ENCODE assay signal across 26 mouse cellular contexts in the genomic region with DNA sequence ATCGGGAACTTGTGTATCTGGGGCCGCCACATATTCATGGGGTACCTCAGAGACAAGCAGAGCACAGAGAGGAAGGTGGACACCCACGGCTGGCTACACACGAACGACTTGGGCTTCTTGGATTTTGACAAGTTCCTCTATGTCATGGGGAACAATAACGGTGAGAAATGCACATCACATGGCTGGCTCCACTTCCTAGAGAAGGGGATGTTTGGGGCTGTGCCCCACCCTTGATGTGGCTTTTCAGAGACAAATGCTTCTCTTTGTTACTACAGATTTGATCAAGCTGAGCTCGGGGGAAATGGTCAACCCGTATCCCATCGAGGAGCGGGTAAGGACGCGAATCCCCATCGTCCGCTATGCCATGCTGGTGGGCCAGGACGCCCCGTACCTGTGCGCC. TPM values are rescaled to one million over a fixed set of nuclear protein-coding genes. Genes with fewer than 3 reads are reported as not detected.
DNase-seq lines count a peak whose midpoint lies in the region; TF ChIP-seq lines count a peak whose summit lies in the region.
"Had no signal": no experiment of that assay in that cellular context is flagged by ENCODE, and none has a peak within 500 bp of the region (broad histone marks: within the 10 kb centered on the region; RNA-seq: fewer than 3 reads in every experiment).

No protein-coding gene starts in this region.

- no peak overlapping the region; the same call in 1 of the 2 replicates for H3K27ac ChIP-seq in MEL (ENCODE audit: control insufficient read depth, low read depth, low read length)
- H3K27ac ChIP-seq: embryonic facial prominence, embryonic 12.5 days; gastrocnemius, adult 2 months; heart, adult 2 months; hindbrain, embryonic 13.5 days; limb, embryonic 10.5 days; neural tube, embryonic 13.5 days had no signal

- H3K36me3 ChIP-seq in MEL (ENCODE audit: control insufficient read depth in 1 of 2, insufficient read depth in 2 of 2, low read length in 2 of 2): peaks cover 0 to 6% of the 10 kb centered on the region in 2 experiments; a peak in 2 of 4 replicates

- peaks cover 4 to 17% of the 10 kb centered on the region in 2 experiments; a peak in 3 of 4 replicates for H3K4me1 ChIP-seq in MEL (ENCODE audit: control insufficient read depth in 1 of 2, insufficient read depth in 2 of 2, low read length in 2 of 2)
- H3K4me1 ChIP-seq: embryonic facial prominence, embryonic 12.5 days; hindbrain, embryonic 13.5 days; limb, embryonic 10.5 days; neural tube, embryonic 13.5 days had no signal

- no peaks in the 10 kb centered on the region for H3K27me3 ChIP-seq in MEL (ENCODE audit: control insufficient read depth in 1 of 2, insufficient read depth in 2 of 2, low read length in 2 of 2)
- H3K27me3 ChIP-seq: embryonic facial prominence, embryonic 12.5 days; hindbrain, embryonic 13.5 days; neural tube, embryonic 13.5 days; Patski had no signal

- DNase-seq in lung, postnatal 25 days (ENCODE audit: low spot score): peak; percentile 41
- DNase-seq in lung, postnatal 4 days: no peak
- DNase-seq in CD4-positive helper T cell, adult 2 months (ENCODE audit: low read depth, low spot score): peak; percentile 59
- peak; percentile 45 for DNase-seq in MEL (ENCODE audit: low read depth, low spot score)
- DNase-seq in induced T-regulatory cell, adult 2 months (ENCODE audit: low read depth): peak; percentile 33
- no peak for DNase-seq in embryo, embryonic 10 days (ENCODE audit: low spot score)
- no peak for DNase-seq in adrenal gland, postnatal 36 days
- no peak for DNase-seq in left cerebral cortex, adult 8-10 months (ENCODE audit: low spot score in 2 of 2)
- DNase-seq: forebrain, postnatal 0 days; gastrocnemius, adult 2 months; heart, adult 2 months; lung, adult 2 months; thymus, adult 2 months had no signal

- TF ChIP-seq EP300 in MEL (IDR thresholded peaks at IDR 0.05; ENCODE audit: low read depth in 1 of 2, low read length in 2 of 2): no peak

- no peaks in the 10 kb centered on the region for H3K79me2 ChIP-seq in MEL (ENCODE audit: control insufficient read depth, insufficient read depth, low read length, poor library complexity)

- H3K4me3 ChIP-seq in MEL (ENCODE audit: control insufficient read depth in 1 of 2, insufficient read depth in 1 of 2, low read depth in 2 of 2, low read length in 2 of 2): no peak overlapping the region
- H3K4me3 ChIP-seq: embryonic facial prominence, embryonic 12.5 days; gastrocnemius, adult 2 months; heart, adult 2 months; hindbrain, embryonic 13.5 days; limb, embryonic 10.5 days; megakaryocyte, embryonic 14.5 days; neural tube, embryonic 13.5 days had no signal

- H3K9ac ChIP-seq in MEL (ENCODE audit: control insufficient read depth, low read depth, low read length, poor library complexity, severe bottlenecking): no peak overlapping the region
- H3K9ac ChIP-seq: embryonic facial prominence, embryonic 12.5 days; forebrain, postnatal 0 days; hindbrain, embryonic 13.5 days; neural tube, embryonic 13.5 days had no signal

- TF ChIP-seq POLR2A in MEL (IDR thresholded peaks at IDR 0.05; ENCODE audit: control insufficient read depth in 1 of 2, insufficient read depth in 1 of 2, low read depth in 1 of 2, low read length in 2 of 2, poor library complexity in 1 of 2): no peak

- no peaks in the 10 kb centered on the region for H3K9me3 ChIP-seq in MEL (replicated peaks; ENCODE audit: insufficient read depth, low read length)
- H3K9me3 ChIP-seq: embryonic facial prominence, embryonic 12.5 days; hindbrain, embryonic 13.5 days; limb, embryonic 10.5 days; neural tube, embryonic 13.5 days had no signal

- no peak for TF ChIP-seq CTCF in MEL (IDR thresholded peaks at IDR 0.05 in 2 of 3, conservative IDR thresholded peaks at IDR 0.05 in 1 of 3; ENCODE audit: control insufficient read depth in 1 of 3, insufficient read depth in 1 of 3, low read depth in 2 of 3, low read length in 3 of 3, poor library complexity in 1 of 3, severe bottlenecking in 1 of 3)

- TF ChIP-seq RAD21 in MEL (IDR thresholded peaks at IDR 0.05; ENCODE audit: low read depth, low read length): no peak

TF ChIP-seq in MEL, 35 proteins besides CTCF, POLR2A, EP300 and RAD21:
- TF ChIP-seq ZNF384 (IDR thresholded peaks at IDR 0.05; ENCODE audit: low read depth, low read length) (no peak), USF1 (IDR thresholded peaks at IDR 0.05; ENCODE audit: low read depth, low read length) (0 out of 2 replicates have a peak, but pooled peaks have one; percentile 27), MAZ (IDR thresholded peaks at IDR 0.05; ENCODE audit: low read depth, low read length) (no peak), MAX (IDR thresholded peaks at IDR 0.05; ENCODE audit: low read length) (0 out of 2 replicates have a peak, but pooled peaks have one; percentile 29), SIN3A (IDR thresholded peaks at IDR 0.05; ENCODE audit: low read length) (0 out of 2 replicates have a peak, but pooled peaks have one; percentile 24)

RNA-seq across cellular contexts. Expression of a gene that starts 9.5 kb away (rescaled TPM):
- total RNA-seq in MEL (2012; rRNA removed): 0.26 and 0.27 TPM in 2 replicates
- polyA plus RNA-seq in MEL (2012; ENCODE audit: insufficient read depth in 1 of 2, insufficient read length in 2 of 2, low read depth in 1 of 2, low replicate concordance in 2 of 2, missing spikeins in 1 of 2): under 1 TPM in 1 of 2 experiments, not detected in 1; 0.68 TPM
- total RNA-seq in adrenal gland, postnatal 36 days (2021): 10 to 100 TPM in 1 of 2 experiments, 1 to 10 TPM in 1; 4.8 to 12.3 TPM
- total RNA-seq in left cerebral cortex, adult 8-10 months (2022): under 1 TPM; 0.13 to 0.22 (median 0.17) TPM
- total RNA-seq: gastrocnemius, adult 2 months; heart, adult 2 months had no signal
- polyA plus RNA-seq: Patski had no signal

RNA-seq across cellular contexts. Expression of a gene that starts 10.6 kb away (rescaled TPM):
- not detected in 2 replicates for total RNA-seq in MEL (2012; rRNA removed)
- not detected for polyA plus RNA-seq in MEL (2012; ENCODE audit: insufficient read depth in 1 of 2, insufficient read length in 2 of 2, low read depth in 1 of 2, low replicate concordance in 2 of 2, missing spikeins in 1 of 2)
- total RNA-seq in adrenal gland, postnatal 36 days (2021): under 1 TPM; 0.30 to 0.53 TPM
- not detected for total RNA-seq in left cerebral cortex, adult 8-10 months (2022)
- total RNA-seq: forebrain, postnatal 0 days; gastrocnemius, adult 2 months; heart, adult 2 months; layer of hippocampus, adult 18-20 months; left cerebral cortex, adult 18-20 months had no signal
- polyA plus RNA-seq: C2C12; embryonic facial prominence, embryonic 12.5 days; forebrain, postnatal 0 days; intestine, embryonic 16.5 days; kidney, embryonic 16.5 days; limb, embryonic 10.5 days; liver, embryonic 11.5 days; lung, adult 2 months; midbrain, embryonic 16.5 days; neural tube, embryonic 13.5 days; Patski had no signal

RNA-seq across cellular contexts. Expression of a gene that starts 50.4 kb away (rescaled TPM):
- 21.7 and 25.0 TPM in 2 replicates for total RNA-seq in MEL (2012; rRNA removed)
- polyA plus RNA-seq in MEL (2012; ENCODE audit: insufficient read depth in 1 of 2, insufficient read length in 2 of 2, low read depth in 1 of 2, low replicate concordance in 2 of 2, missing spikeins in 1 of 2): 10 to 100 TPM in 1 of 2 experiments, not detected in 1; 63.0 TPM
- total RNA-seq in adrenal gland, postnatal 36 days (2021): 10 to 100 TPM; 32.6 to 35.6 TPM
- total RNA-seq in left cerebral cortex, adult 8-10 months (2022): 10 to 100 TPM; 67.0 to 82.3 (median 70.8) TPM

RNA-seq across cellular contexts. Expression of a gene that starts 54.0 kb away (rescaled TPM):
- total RNA-seq in MEL (2012; rRNA removed): 7.5 and 8.7 TPM in 2 replicates
- polyA plus RNA-seq in MEL (2012; ENCODE audit: insufficient read depth in 1 of 2, insufficient read length in 2 of 2, low read depth in 1 of 2, low replicate concordance in 2 of 2, missing spikeins in 1 of 2): 10 to 100 TPM in 1 of 2 experiments, not detected in 1; 29.2 TPM
- 1 to 10 TPM; 4.4 to 5.3 TPM for total RNA-seq in adrenal gland, postnatal 36 days (2021)
- 1 to 10 TPM; 2.1 to 4.1 (median 3.1) TPM for total RNA-seq in left cerebral cortex, adult 8-10 months (2022)

Comparison
In these comparisons a context has a peak if more than half of its experiments do, and no peak if none do; other contexts are left out.
1. DNase-seq: peak in lung, postnatal 25 days (single experiment), CD4-positive helper T cell, adult 2 months (single experiment), MEL (single experiment) and induced T-regulatory cell, adult 2 months (single experiment); none in lung, postnatal 4 days (0 of 2), embryo, embryonic 10 days (single experiment), adrenal gland, postnatal 36 days (0 of 2) and left cerebral cortex, adult 8-10 months (0 of 2).